Mouse (Mus musculus) olfactory bulb, adult 2 months (tissue): ENCODE data around the gene Rap1gap.

Experiments used
- CTCF ChIP-seq: fragments of 200-500 bp; IDR thresholded peaks from 2 replicates; pipeline ENCODE4 v1.5.1; 2012; ENCODE audit warnings: low read depth, mild to moderate bottlenecking, low read length, moderate library complexity; ENCODE audit not compliant: insufficient read depth
- POLR2A ChIP-seq: fragments of 200-500 bp; IDR thresholded peaks from 2 replicates; pipeline ENCODE4 v1.6.1; 2012; ENCODE audit warnings: mild to moderate bottlenecking, low read depth, low read length, moderate library complexity; ENCODE audit not compliant: insufficient read depth

DNA sequence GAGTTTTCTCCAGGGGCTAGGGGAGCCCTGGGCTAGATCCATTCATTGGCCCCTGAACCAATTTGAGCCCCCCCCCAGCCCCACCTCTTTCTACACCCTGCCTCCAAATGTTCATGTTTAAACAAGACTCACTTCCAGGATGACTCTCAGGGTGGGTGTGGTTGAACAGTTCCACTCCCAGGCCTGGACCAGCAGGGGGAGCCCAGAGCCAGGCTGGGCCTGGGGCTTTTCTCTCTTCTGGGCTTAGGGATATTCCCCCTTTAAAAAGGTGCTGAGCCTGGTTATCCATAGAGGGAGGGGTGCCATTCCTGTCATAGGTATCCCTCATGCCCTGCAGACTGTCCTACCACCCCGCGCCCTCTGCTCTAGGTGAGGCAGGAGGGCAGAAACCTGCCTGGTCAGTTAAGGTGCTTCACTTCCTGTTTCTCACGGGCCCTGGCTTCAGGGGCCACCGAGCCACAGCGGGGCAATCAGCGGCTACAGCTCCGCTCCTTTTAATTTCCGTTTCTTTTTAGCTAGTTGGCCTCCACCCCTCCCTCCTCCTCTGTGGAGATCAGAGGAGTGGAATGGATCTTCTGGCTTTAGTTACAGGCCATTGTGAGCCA, 49.6 kb downstream of the Rap1gap start:
- TF ChIP-seq CTCF: peak; percentile 27; the same call in 1 of the 2 replicates
- no peak for TF ChIP-seq POLR2A
